Mouse (Mus musculus) cerebellum, postnatal 25 days (tissue): Measurements from ENCODE around the gene Syf2.
A peak's percentile ranks its signal among the peaks of the same experiment; 100 is the strongest.

ENCODE experiments used
- DNase-seq, 2 experiments: peaks; one replicate each; pipeline ENCODE4 v3.0.0; 2021; ENCODE audit warnings: mixed read lengths in 2 of 2

Gene Syf2

GRCm38 (mm10) chr4:134978930-134979329, 48.2 kb downstream of the Syf2 start:
- no peak for DNase-seq

GRCm38 (mm10) chr4:134981959-134982431, 51.3 kb downstream of the Syf2 start:
- DNase-seq = no peak

- DNase-seq = no peak
Observed at GRCm38 (mm10) chr4:134983136-134983535, 52.4 kb downstream of the Syf2 start.

- peak in 1 of 2 experiments; percentile 50 for DNase-seq
Observed at GRCm38 (mm10) chr4:134984555-134984954, 53.9 kb downstream of the Syf2 start.

- DNase-seq = peak; percentile 61 to 66
Observed at GRCm38 (mm10) chr4:134985626-134986335, 55.1 kb downstream of the Syf2 start.

- peak in 1 of 2 experiments; percentile 36 for DNase-seq
Observed at GRCm38 (mm10) chr4:134986336-134986635, 55.6 kb downstream of the Syf2 start.

- no peak for DNase-seq
Observed at GRCm38 (mm10) chr4:134986963-134987362, 56.3 kb downstream of the Syf2 start.
